Mouse (Mus musculus): ENCODE data around the gene Gemin4.

GRCm38 (mm10) chr11:76256129-76256528, 38.7 kb upstream of the Gemin4 start:
- TF ChIP-seq CTCF (IDR thresholded peaks at IDR 0.05; ENCODE audit: extremely low read depth, insufficient read length, insufficient replicate concordance, low read depth, low read length) (no peak), POLR2A (IDR thresholded peaks at IDR 0.05; ENCODE audit: low read depth, low read length) (no peak)
